Mouse (Mus musculus) v-Abl transformed pro-B cells (cell line): Measurements from ENCODE around the gene B3galt5.

ENCODE experiments used
- in situ Hi-C, 2 experiments: fragments of 400-800 bp; cut with MboI; formaldehyde crosslinking; loops; one replicate each; pipeline ENCODE4 v1.15.1; 2025; ENCODE audit not compliant: unreplicated experiment in 2 of 2

Gene B3galt5

GRCm38 (mm10) chr16:96327251-96327650 lies 91.7 kb downstream of the B3galt5 start:
- in situ Hi-C loops: loop anchor here in 1 of 2 experiments (25.0 kb wide), 1 partner anchor 290 kb away; no protein-coding TSS in a partner anchor

DNA sequence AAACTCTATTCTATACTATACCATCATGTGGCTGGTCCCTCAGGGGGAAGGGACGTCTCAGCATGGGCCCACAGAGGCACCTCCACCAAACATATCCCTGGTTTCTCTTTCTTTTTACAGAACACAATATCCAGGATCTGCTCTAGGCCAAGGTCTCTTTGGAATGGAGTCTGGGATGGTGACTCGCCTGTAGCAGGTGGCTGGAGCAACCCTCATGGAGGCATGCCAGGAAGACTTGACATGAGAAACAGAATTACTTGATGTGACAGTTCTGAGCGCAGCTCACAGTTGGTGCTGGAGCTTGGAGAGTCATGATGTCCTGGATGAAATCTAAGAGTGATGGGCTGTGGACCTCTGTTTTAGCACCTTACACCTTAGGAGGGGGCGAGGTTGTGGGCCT lies 104.0 kb downstream of the B3galt5 start:
- in situ Hi-C loops: loop anchor here (5.0 to 25.0 kb wide), 2 partner anchors 107 to 302 kb away; no protein-coding TSS in a partner anchor

GRCm38 (mm10) chr16:96341269-96341668 lies 105.7 kb downstream of the B3galt5 start:
- in situ Hi-C loops: loop anchor here in 1 of 2 experiments (5.0 to 25.0 kb wide), 2 partner anchors 114 to 304 kb away; no protein-coding TSS in a partner anchor

DNA sequence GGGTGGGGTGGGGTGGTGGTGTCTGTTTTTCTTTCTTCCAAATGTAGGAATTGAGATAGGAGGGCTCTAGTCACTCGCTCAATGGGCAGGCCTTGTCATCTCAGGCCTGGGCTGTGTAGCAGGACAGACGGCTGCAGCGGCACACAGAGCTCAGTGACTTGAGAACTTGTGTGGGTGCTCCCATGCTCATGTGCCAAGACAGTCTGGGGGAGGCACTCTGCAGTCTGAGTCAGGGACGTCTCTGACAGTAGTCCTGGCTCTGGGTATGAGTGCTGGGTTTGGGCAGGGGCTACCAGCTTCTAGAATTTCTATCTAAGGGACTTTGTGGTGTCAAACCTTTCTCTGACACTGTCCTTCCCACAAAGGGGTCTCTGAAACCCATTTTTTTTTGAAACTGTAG lies 106.3 kb downstream of the B3galt5 start:
- in situ Hi-C loops: loop anchor here in 1 of 2 experiments (5.0 to 25.0 kb wide), 2 partner anchors 115 to 305 kb away; no protein-coding TSS in a partner anchor

GRCm38 (mm10) chr16:96345117-96345516 lies 109.5 kb downstream of the B3galt5 start:
- in situ Hi-C loops: loop anchor here (5.0 to 25.0 kb wide), 2 partner anchors 308 to 313 kb away; no protein-coding TSS in a partner anchor

DNA sequence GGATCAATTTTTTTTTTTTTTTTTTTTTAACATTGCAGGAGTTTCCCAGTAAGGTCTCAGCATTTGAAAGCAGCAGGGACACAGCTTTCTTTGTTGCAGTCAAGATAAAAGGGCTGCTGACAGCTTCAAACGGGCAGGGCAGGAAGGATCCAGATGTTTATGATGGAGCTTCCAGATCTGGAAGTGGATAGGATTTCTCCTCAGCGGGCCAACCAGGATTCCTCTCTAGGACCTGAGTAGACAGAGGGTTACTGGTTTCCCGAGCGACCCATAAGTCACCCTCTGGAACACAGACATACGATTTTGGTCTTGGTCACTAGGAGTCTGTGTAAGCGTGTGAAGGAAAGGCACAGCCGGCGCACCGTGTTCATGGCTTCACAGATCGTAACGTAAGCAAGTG lies 112.5 kb downstream of the B3galt5 start:
- in situ Hi-C loops: loop anchor here (5.0 to 25.0 kb wide), 2 partner anchors 311 to 316 kb away; no protein-coding TSS in a partner anchor

DNA sequence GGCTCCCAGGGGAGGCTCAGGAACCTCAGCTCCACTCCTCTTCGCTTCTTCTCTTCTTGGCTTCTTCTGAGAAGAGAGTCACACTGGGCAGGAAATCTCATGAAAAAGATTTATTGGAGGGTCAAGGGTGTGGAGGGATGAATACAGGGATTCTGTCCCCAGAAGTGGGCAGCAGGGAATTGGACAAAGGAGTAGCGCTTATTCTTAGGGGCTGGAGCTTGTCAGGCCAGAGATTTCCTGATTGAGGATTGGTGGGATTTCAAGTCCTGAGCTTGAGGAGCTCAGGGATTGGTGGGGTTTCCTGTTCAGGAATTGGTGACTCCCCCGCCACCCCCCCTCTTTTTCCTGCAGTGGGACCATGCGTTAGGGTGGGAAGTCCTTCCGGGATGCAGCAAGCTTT lies 113.2 kb downstream of the B3galt5 start:
- in situ Hi-C loops: loop anchor here (5.0 to 25.0 kb wide), 2 partner anchors 311 to 316 kb away; no protein-coding TSS in a partner anchor

- in situ Hi-C loops: loop anchor here in 1 of 2 experiments (25.0 kb wide), 1 partner anchor 936 kb away; no protein-coding TSS in a partner anchor
Observed at GRCm38 (mm10) chr16:96351520-96351919, 115.9 kb downstream of the B3galt5 start.

DNA sequence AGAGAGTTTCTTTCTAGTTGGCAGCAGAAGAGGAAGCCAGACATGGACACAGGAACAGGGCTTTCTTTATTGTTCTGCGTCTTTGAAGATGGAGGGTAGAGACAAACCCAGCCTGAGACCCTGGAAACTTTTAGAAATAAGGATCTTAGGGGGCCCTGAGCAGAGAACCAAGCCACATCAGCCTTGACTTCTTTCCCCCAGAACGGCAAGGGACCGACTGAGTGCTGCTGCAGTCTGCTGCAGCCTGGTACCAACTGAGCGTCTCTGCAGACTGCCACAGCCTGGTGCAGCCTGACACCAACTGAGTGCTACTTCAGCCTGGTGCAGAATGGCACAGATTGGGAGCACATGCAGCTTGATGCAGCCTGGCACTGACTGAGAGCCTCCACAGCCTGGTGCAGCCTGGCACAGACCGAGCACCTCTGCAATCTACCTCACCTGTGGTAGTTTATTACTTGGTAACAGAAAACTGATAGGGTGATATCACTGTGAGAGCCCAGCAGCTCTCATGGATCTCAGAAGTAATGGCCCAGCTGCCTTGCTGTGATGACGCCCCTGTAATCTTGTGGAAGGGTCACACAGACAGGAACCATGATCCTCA lies 117.8 kb downstream of the B3galt5 start:
- in situ Hi-C loops: loop anchor here in 1 of 2 experiments (25.0 kb wide), 1 partner anchor 934 kb away; no protein-coding TSS in a partner anchor

- in situ Hi-C loops: loop anchor here in 1 of 2 experiments (25.0 kb wide), 1 partner anchor 933 kb away; no protein-coding TSS in a partner anchor
Observed at GRCm38 (mm10) chr16:96353996-96354395, 118.4 kb downstream of the B3galt5 start.

DNA sequence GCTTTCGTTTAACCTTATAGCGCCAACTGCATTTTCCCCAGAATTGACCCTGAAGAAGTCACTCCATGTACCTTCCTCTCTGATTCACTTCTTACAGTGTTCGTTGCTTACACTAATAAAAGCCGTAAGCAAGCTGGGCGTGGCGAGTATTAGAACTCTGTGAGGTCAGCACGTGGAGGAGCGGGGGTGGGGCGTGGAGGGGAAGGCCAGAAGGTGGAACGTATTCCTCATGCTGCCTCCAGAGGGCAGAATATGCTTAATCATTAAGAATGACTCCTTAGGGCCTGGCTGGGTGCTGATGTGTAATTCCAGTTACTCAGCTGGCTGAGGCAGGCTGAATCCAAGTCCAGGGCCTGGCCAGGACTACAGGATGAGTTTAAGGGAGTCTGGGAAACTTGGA lies 122.3 kb downstream of the B3galt5 start:
- in situ Hi-C loops: loop anchor here (5.0 to 25.0 kb wide), 4 partner anchors 109 to 934 kb away; partner anchors contain the start of gene Pcp4 (in 1 of the 2)

GRCm38 (mm10) chr16:96361305-96362124 lies 125.9 kb downstream of the B3galt5 start:
- in situ Hi-C loops: loop anchor here (5.0 to 25.0 kb wide), 4 partner anchors 106 to 926 kb away; partner anchors contain the start of gene Pcp4 (in 1 of the 2)

GRCm38 (mm10) chr16:96362873-96363272 lies 127.3 kb downstream of the B3galt5 start:
- in situ Hi-C loops: loop anchor here (5.0 to 25.0 kb wide), 4 partner anchors 104 to 924 kb away; partner anchors contain the start of gene Pcp4 (in 1 of the 2)

DNA sequence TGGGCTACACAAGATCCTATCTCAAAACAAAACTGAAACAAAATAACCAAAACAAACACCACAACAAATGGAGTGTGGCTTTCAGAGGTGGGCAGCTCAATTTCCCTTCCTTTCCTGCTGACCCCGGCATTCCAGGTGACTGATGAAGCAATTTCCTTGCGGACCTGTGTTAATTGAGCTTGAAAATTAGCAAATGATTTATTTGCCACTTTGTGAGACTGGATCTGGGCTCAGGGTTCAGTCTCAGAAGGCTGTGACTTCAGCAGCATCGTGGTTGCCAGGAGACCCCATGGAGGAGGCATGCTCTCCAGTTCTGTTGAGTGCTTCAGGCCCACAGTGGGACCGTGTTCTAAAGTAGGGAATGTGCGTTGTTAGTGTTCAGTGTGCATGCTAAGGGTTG lies 127.7 kb downstream of the B3galt5 start:
- in situ Hi-C loops: loop anchor here (5.0 to 25.0 kb wide), 4 partner anchors 104 to 924 kb away; partner anchors contain the start of gene Pcp4 (in 1 of the 2)

GRCm38 (mm10) chr16:96364870-96365269 lies 129.3 kb downstream of the B3galt5 start:
- in situ Hi-C loops: loop anchor here (5.0 to 25.0 kb wide), 4 partner anchors 102 to 922 kb away; partner anchors contain the start of gene Pcp4 (in 1 of the 2)
